Mouse (Mus musculus): ENCODE measurements at regions not wholly inside any gene's neighbourhood (a gene's known extent, or its start where the extent isn't known, plus 50 kb on each side); places are given as distances from the start of the nearest gene placed in this dataset.
A peak's percentile ranks its signal among the peaks of the same experiment; 100 is the strongest.
"Not testable (repeated sequence)": the region's sequence is repeated elsewhere in the genome, so short reads cannot be mapped to it uniquely, and the experiment has no call there.

DNA sequence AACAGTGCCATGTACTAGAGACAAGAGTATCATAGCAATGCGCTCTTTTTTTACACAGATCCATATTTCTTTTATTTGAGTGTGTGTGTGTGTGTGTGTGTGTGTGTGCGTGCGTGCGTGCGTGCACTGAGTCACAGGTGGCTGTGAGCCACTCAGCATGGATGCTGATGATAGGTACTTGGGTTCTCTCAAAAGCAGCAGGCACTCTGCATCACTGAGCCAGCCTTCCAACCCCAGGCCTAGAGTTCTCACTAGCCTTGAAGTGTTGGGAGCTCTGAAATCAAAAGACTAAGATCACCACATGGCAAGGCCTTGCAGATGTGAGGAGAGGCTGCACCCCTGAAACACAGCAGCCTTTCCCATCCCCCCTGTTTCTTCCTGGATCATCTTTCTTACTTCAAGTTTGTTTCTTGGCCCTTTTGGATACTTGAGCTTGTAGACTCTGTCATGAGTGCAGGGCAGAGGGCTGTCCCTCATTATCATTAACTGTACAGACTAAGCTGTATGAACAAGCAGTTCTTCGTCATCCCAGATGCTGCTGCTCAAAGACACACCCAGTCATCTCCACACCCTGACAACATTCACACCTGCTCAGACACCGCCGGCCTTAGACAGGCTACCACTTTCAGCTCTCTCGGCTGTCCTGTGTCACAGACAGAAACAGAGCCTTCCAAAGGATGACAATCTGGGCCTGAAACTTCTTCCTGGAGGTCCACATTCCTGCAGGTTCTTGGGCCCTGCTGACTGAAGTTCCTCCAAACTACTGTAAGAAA lies 405.5 kb upstream of the Ercc4 start:
- no peak for DNase-seq

DNA sequence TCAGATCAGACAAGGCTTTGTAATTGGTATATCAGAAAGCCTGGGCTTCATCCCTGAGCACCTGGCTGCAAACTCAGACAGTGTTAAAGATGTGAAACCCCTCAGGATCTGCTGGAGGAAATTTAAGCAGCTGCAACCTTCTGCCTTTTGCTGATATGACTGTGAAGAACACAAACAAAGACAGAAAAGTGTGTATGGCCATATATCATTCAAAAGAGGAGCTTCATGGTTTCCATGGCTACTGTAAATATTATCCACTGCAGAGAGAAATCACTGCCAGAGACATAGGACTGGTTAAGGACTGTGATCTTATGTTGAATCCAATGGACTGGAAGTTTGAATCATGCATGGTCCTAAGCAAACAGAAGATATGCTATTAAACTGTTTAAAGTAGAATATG lies 402.6 kb upstream of the Ercc4 start:
- no peak for DNase-seq

- not testable (repeated sequence) for DNase-seq
These were observed 388.1 kb upstream of the Ercc4 start for GRCm38 (mm10) chr16:12721368-12721767.

DNA sequence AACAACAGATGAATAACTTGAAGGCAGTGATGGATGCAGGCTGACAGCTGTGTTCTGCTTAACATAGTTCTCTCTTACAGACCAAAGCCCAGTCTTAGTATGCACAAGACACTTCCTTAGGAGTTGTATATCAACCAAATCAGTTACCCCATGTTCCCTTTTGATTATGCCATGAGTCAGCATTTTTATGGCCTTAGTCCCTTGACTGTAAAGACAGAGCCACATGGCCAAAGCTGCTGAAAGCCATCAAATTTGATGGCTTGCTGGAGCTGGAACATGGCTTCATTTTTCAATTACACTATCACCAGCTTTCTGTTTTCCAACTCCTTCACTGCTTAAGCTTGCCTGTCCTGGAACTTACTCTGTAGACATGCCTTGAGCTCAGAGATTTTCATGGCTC lies 383.4 kb upstream of the Ercc4 start:
- DNase-seq, result no peak

- DNase-seq, result not testable (repeated sequence)
These were observed 379.2 kb upstream of the Ercc4 start for GRCm38 (mm10) chr16:12730167-12730730.

DNA sequence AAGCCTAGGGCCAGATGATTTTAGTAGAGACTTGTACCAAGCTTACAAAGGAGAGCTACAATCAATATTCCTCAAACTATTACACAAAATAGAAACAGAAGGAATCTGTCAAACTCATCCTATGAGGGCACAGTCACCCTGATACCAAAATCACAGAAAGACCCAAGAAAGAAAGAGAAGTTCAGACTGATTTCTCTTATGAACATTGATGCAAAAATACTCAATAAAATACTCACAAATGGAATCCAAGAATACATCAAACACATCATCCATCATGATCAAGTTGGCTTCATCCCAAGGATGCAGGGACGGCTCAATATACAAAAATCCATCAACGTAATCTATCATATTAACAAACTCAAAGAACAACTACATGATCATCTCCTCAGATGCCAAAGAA lies 377.9 kb upstream of the Ercc4 start:
- no peak for DNase-seq

GRCm38 (mm10) chr16:12742472-12742871 lies 367.0 kb upstream of the Ercc4 start:
- no peak for DNase-seq

GRCm38 (mm10) chr16:12753181-12753580 lies 356.3 kb upstream of the Ercc4 start:
- peak; percentile 13 for DNase-seq

- no peak for DNase-seq
These were observed 355.1 kb upstream of the Ercc4 start for GRCm38 (mm10) chr16:12754361-12754760.

DNA sequence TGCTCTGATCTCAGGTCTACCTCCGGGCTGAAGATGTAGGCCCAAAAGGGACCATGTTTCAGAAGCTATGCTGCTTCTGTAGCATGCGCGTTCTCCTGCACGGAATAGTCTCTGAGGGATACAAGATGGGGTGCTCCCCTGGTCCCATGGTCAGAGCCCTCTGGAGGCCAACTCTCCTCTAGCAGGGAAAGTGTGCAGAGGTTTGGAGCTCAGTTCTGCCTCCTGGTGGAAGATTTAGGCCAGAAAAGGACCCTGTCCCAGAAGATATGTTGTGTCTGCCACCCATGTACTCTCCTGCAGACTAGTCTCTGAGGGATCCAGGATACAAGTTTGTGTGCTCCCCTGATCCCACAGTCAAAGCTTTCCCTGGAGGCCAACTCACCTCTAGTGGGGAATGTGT lies 350.9 kb upstream of the Ercc4 start:
- no peak for DNase-seq

- no peak for DNase-seq
These were observed 345.3 kb upstream of the Ercc4 start for GRCm38 (mm10) chr16:12764166-12764565.

GRCm38 (mm10) chr16:12764608-12765007 lies 344.9 kb upstream of the Ercc4 start:
- DNase-seq, result no peak

- DNase-seq, result no peak
These were observed 342.6 kb upstream of the Ercc4 start for GRCm38 (mm10) chr16:12766846-12767245.

DNA sequence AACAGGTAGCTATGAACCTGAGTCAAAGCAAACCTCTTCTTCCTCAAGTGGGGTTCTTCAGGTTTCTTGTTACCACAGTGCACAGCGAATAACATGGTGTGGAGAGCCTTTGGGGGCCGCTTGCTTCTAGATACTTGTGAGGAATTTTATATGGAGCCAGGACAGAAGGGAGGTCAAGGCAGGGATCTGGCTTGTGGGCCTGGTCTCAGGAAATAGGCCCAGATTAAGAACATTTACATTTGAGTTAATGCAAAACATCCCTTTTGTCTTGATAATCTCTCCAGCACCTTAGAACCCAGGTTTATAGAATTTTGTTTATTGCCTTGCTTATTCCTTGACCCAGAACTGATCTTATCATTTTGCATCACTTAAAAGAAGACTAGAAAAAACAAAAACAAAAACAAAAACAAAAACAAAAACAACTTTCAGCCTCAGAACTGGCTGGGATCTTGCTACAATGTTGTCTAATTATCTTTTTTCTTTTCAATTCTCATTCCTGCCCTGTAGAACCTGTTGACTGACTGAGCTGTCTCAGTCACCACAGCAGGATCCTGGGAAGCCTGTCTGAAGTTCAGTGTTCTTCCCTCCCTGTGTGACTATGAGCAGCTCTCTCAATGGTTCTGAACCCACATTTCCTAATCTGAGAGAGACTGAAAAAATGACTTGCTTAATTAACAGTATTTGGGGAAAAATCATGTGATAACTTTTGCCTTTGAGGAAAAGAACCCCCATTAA lies 341.2 kb upstream of the Ercc4 start:
- DNase-seq, result no peak

DNA sequence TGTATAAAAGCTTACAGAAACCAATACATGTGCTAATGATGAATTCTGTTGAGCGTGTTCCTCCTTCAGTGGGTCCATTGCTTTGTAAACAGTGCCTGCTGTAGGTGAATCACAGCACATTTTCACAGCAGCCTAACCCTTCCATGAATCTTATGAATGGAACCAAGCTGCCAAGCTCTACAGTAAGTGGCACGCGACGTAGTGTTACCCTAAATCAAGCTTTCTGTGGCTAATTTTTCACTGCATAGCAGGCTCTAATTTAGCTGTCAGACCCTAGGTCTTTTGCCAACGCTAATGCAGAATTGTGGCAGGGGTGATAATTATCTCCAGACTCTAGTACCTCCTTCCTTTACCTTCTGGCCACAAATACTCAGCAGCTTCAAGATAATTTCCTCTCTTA lies 339.0 kb upstream of the Ercc4 start:
- no peak for DNase-seq

- DNase-seq, result no peak
These were observed 336.9 kb upstream of the Ercc4 start for GRCm38 (mm10) chr16:12772535-12772934.

GRCm38 (mm10) chr16:12775876-12776275 lies 333.6 kb upstream of the Ercc4 start:
- DNase-seq, result no peak

DNA sequence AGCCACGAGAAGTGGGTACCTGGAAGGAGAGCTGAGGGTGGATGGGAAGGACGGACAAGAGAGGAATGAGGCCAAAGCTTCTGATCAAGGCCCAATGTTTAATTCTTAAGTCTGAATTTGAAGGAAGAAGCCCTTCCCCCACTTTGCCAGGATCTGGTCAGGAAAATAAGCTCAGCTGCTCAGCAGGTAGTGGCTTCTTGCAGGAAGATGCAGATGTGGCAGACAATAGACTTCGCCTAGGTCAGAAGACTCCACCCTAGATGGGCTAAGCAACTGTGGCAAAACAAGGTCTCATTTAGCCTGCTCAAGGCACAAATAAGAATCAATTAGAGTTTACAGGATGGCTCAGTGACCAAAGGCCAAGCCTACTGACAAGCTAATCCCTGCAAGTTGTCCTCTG lies 330.4 kb upstream of the Ercc4 start:
- DNase-seq, result no peak

- DNase-seq, result no peak
These were observed 328.8 kb upstream of the Ercc4 start for GRCm38 (mm10) chr16:12780635-12781034.

GRCm38 (mm10) chr16:12785828-12786227 lies 323.7 kb upstream of the Ercc4 start:
- no peak for DNase-seq

- DNase-seq, result no peak
These were observed 311.0 kb upstream of the Ercc4 start for GRCm38 (mm10) chr16:12798523-12798922.

GRCm38 (mm10) chr16:12800181-12800580 lies 309.3 kb upstream of the Ercc4 start:
- DNase-seq, result no peak

- DNase-seq, result no peak
These were observed 306.8 kb upstream of the Ercc4 start for GRCm38 (mm10) chr16:12802651-12803050.

GRCm38 (mm10) chr16:12807351-12807871 lies 302.1 kb upstream of the Ercc4 start:
- DNase-seq, result no peak
